Mouse (Mus musculus) megakaryocyte, embryonic 14.5 days (primary cell): ENCODE data around the gene Tnfrsf19.

ENCODE experiments used
- FLI1 ChIP-seq: IDR thresholded peaks from 2 replicates; pipeline ENCODE4 v1.6.1; 2012; ENCODE audit warnings: low read length, inconsistent platforms, mixed read lengths
- GATA1 ChIP-seq: IDR thresholded peaks from 3 replicates; pipeline ENCODE4 v1.6.1; 2012; ENCODE audit warnings: mixed read lengths, low read length, inconsistent platforms, borderline replicate concordance

- TF ChIP-seq GATA1 (no peak), FLI1 (no peak)
Observed at GRCm38 (mm10) chr14:61046091-61046681, at the start of gene Tnfrsf19.
